ENCODE assay signal across 10 mouse cellular contexts in genomic region chr15:81554558-81555297, GRCm38 (mm10). TPM values are rescaled to one million over a fixed set of nuclear protein-coding genes. Genes with fewer than 3 reads are reported as not detected.
DNase-seq lines count a peak whose midpoint lies in the region; ATAC-seq and TF ChIP-seq lines count a peak whose summit lies in the region.
"Had no signal": no experiment of that assay in that cellular context is flagged by ENCODE, and none has a peak within 500 bp of the region (broad histone marks: within the 10 kb centered on the region; RNA-seq: fewer than 3 reads in every experiment).

No protein-coding gene starts in this region.

- TF ChIP-seq CTCF in kidney, postnatal 0 days (IDR thresholded peaks at IDR 0.05; ENCODE audit: low read depth): no peak
- TF ChIP-seq CTCF in left cerebral cortex, adult 2 months (IDR thresholded peaks at IDR 0.05): no peak

- intact Hi-C loops in left cerebral cortex, adult 2 months (cut with DNase I): no loop called here

- no peaks in the 10 kb centered on the region for H3K9me3 ChIP-seq in lung, embryonic 16.5 days (ENCODE audit: control insufficient read depth, low read length)
- no peaks in the 10 kb centered on the region for H3K9me3 ChIP-seq in kidney, postnatal 0 days (replicated peaks; ENCODE audit: low read length)
- H3K9me3 ChIP-seq: embryonic facial prominence, embryonic 12.5 days had no signal

- no peaks in the 10 kb centered on the region for H3K36me3 ChIP-seq in lung, embryonic 16.5 days (ENCODE audit: control insufficient read depth, insufficient read depth, low read length)
- H3K36me3 ChIP-seq in kidney, postnatal 0 days (ENCODE audit: insufficient read depth, low read length): no peaks in the 10 kb centered on the region
- H3K36me3 ChIP-seq: embryonic facial prominence, embryonic 12.5 days had no signal

- WGBS in lung, embryonic 16.5 days: 33% methylated on average over 18 of the region's 18 CpGs
- WGBS in kidney, postnatal 0 days: 18% methylated on average over 18 of the region's 18 CpGs

- no peak for ATAC-seq in lung, embryonic 16.5 days (ENCODE audit: low read depth)
- ATAC-seq in kidney, postnatal 0 days (replicated peaks; ENCODE audit: low FRiP score, low read depth): peak; percentile 90
- ATAC-seq in granulocyte monocyte progenitor cell, adult 5-6 weeks (replicated peaks; ENCODE audit: poor library complexity, severe bottlenecking): no peak

- no peaks in the 10 kb centered on the region for H3K27me3 ChIP-seq in lung, embryonic 16.5 days (ENCODE audit: control insufficient read depth, insufficient read depth, low read depth, low read length)
- no peaks in the 10 kb centered on the region for H3K27me3 ChIP-seq in kidney, postnatal 0 days (ENCODE audit: insufficient read depth, low read length)
- H3K27me3 ChIP-seq: embryonic facial prominence, embryonic 12.5 days had no signal

- no peak overlapping the region for H3K4me3 ChIP-seq in lung, embryonic 16.5 days (ENCODE audit: low read length)
- H3K4me3 ChIP-seq in kidney, postnatal 0 days (replicated peaks; ENCODE audit: low read depth, low read length): no peak overlapping the region
- H3K4me3 ChIP-seq in left cerebral cortex, adult 2 months: no peak overlapping the region
- H3K4me3 ChIP-seq: embryonic facial prominence, embryonic 12.5 days had no signal

- peak overlapping the region; percentile 11; the same call in 1 of the 2 replicates for H3K4me2 ChIP-seq in lung, embryonic 16.5 days (ENCODE audit: low read depth, low read length)
- peak overlapping the region; percentile 44 for H3K4me2 ChIP-seq in kidney, postnatal 0 days (ENCODE audit: low read length)
- H3K4me2 ChIP-seq: embryonic facial prominence, embryonic 12.5 days had no signal

- no peaks in the 10 kb centered on the region for H3K4me1 ChIP-seq in lung, embryonic 16.5 days (replicated peaks; ENCODE audit: control insufficient read depth, insufficient read depth, low read length)
- H3K4me1 ChIP-seq in kidney, postnatal 0 days (replicated peaks; ENCODE audit: insufficient read depth, low read length): peaks cover 6% of the 10 kb centered on the region; the same call in 1 of the 2 replicates
- H3K4me1 ChIP-seq: embryonic facial prominence, embryonic 12.5 days had no signal

- no peak overlapping the region for H3K9ac ChIP-seq in lung, embryonic 16.5 days (ENCODE audit: low read length)
- no peak overlapping the region for H3K9ac ChIP-seq in kidney, postnatal 0 days (ENCODE audit: low read depth, low read length)
- H3K9ac ChIP-seq: embryonic facial prominence, embryonic 12.5 days had no signal

- DNase-seq in lung, postnatal 36 days: no peak
- DNase-seq in forelimb bud, embryonic 11.5 days (ENCODE audit: low read depth, low spot score): peak; percentile 75
- DNase-seq in kidney, postnatal 0 days (ENCODE audit: low spot score): peak; percentile 61
- DNase-seq in testis, postnatal 10 days (ENCODE audit: low spot score): peak; percentile 41
- no peak for DNase-seq in left cerebral cortex, adult 2 months (ENCODE audit: extremely low spot score in 1 of 2, low spot score in 2 of 2)
- DNase-seq in frontal cortex, postnatal 10 days (ENCODE audit: low spot score in 2 of 2): no peak
- DNase-seq: thymus, postnatal 14 days had no signal

- no peak overlapping the region for H3K27ac ChIP-seq in lung, embryonic 16.5 days (ENCODE audit: low read length)
- 0 out of 2 replicates have a peak overlapping the region, but pooled peaks have one; percentile 13 for H3K27ac ChIP-seq in kidney, postnatal 0 days
- no peak overlapping the region for H3K27ac ChIP-seq in left cerebral cortex, adult 2 months
- H3K27ac ChIP-seq: embryonic facial prominence, embryonic 12.5 days had no signal

RNA-seq across cellular contexts. Expression of gene Ep300, which starts 30.4 kb away (rescaled TPM):
- 13.8 and 16.2 TPM in 2 replicates for polyA plus RNA-seq in lung, embryonic 16.5 days (2015; fragmentation: Nextera tagmentation; extraction: Ambion mirVana)
- 9.4 and 11.2 TPM in 2 replicates for polyA plus RNA-seq in kidney, postnatal 0 days (2015; fragmentation: Nextera tagmentation; extraction: Ambion mirVana)
- total RNA-seq in left cerebral cortex, adult 2 months (2021): 10 to 100 TPM; 76.0 to 77.3 TPM
- 120 and 136 TPM in 2 replicates for total RNA-seq in granulocyte monocyte progenitor cell, adult 5-6 weeks (2014; fragmentation: Nextera tagmentation)
- 20.7 and 38.5 TPM in 2 replicates for total RNA-seq in granulocyte monocyte progenitor cell, adult 5-6 weeks (2017)

Comparison
In these comparisons a context has a peak if more than half of its experiments do, and no peak if none do; other contexts are left out.
1. DNase-seq: peak in forelimb bud, embryonic 11.5 days (single experiment), kidney, postnatal 0 days (single experiment) and testis, postnatal 10 days (single experiment); none in lung, postnatal 36 days (single experiment), left cerebral cortex, adult 2 months (0 of 2) and frontal cortex, postnatal 10 days (0 of 2).